Mouse (Mus musculus) fat pad, adult 2 months (tissue): Measurements from ENCODE around the gene Twsg1.

ENCODE experiments used
- DNase-seq: peaks from one replicate; pipeline ENCODE4 v3.0.0-alpha.2; 2011; ENCODE audit warnings: low read depth, low spot score; ENCODE audit errors: extremely low read depth

The Twsg1 gene

GRCm38 (mm10) chr17:65889476-65889875 lies 61.5 kb downstream of the Twsg1 start:
- DNase-seq, result no peak

GRCm38 (mm10) chr17:65886571-65886970 lies 64.5 kb downstream of the Twsg1 start:
- DNase-seq, result no peak

GRCm38 (mm10) chr17:65885697-65886529 lies 65.1 kb downstream of the Twsg1 start, which contains the start of gene Ralbp1:
Gene Ralbp1, minus strand, starts transcription at chr17:65885798.
- DNase-seq, result no peak

- DNase-seq, result no peak
Observed at GRCm38 (mm10) chr17:65885398-65885696, 65.7 kb downstream of the Twsg1 start.

- peak; percentile 84 for DNase-seq
Observed at GRCm38 (mm10) chr17:65884691-65885397, 66.2 kb downstream of the Twsg1 start.

GRCm38 (mm10) chr17:65884061-65884669 lies 66.9 kb downstream of the Twsg1 start:
- DNase-seq, result no peak

- DNase-seq, result no peak
Observed at GRCm38 (mm10) chr17:65877026-65877425, 74.0 kb downstream of the Twsg1 start.

GRCm38 (mm10) chr17:65873834-65874233 lies 77.2 kb downstream of the Twsg1 start:
- DNase-seq, result no peak

- peak; percentile 72 for DNase-seq
Observed at GRCm38 (mm10) chr17:65873156-65873555, 77.9 kb downstream of the Twsg1 start.

GRCm38 (mm10) chr17:65872652-65873051 lies 78.4 kb downstream of the Twsg1 start:
- no peak for DNase-seq

- DNase-seq, result no peak
Observed at GRCm38 (mm10) chr17:65872051-65872450, 79.0 kb downstream of the Twsg1 start.
